Mouse (Mus musculus) left cerebral cortex, adult 8-10 months (tissue): ENCODE measurements at regions not wholly inside any gene's neighbourhood (a gene's known extent, or its start where the extent isn't known, plus 50 kb on each side); places are given as distances from the start of the nearest gene placed in this dataset.

Experiments used
- DNase-seq, 2 experiments: peaks; one replicate each; pipeline ENCODE4 v3.0.0; 2022; ENCODE audit warnings: low spot score in 2 of 2

DNA sequence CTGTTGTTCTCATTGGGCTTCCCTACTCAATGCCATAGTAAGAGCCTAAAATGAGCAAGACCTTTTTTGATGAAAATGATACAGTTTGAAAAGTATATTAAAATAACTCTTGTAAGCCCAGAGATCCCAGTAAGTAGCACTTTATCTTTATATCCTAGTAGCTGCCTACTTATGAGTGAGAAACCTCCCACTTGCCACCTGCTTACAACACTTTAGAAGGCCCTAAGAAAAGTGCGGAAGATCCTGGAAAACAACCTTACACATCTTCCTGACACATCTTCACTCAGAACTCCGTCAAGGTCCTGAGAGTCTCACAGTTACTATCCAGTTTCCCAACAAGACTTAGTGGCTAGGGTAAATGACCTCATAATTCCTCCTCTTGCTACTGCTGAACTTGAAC, 759.0 kb upstream of the Ptprd start:
- peak in 1 of 2 experiments; percentile 6 for DNase-seq

DNA sequence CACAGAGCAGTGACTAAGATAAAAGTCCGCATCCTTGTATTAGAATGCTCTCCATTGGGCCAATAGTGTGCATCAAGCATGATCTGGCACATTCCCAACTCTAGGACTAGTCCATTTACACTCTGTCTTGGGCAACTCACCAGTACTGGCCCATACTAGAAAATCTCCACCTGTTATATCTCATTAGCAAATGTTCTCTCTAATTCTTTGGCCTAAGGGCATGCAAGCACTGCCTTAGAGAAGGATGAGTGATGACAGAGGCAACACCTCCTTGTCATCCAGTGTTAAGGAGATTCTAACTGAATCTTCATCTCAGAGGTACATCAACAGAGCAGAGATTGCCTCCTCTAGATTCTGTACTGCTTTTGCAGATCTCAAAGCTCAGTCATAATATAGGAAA, 731.8 kb upstream of the Ptprd start:
- no peak for DNase-seq

DNA sequence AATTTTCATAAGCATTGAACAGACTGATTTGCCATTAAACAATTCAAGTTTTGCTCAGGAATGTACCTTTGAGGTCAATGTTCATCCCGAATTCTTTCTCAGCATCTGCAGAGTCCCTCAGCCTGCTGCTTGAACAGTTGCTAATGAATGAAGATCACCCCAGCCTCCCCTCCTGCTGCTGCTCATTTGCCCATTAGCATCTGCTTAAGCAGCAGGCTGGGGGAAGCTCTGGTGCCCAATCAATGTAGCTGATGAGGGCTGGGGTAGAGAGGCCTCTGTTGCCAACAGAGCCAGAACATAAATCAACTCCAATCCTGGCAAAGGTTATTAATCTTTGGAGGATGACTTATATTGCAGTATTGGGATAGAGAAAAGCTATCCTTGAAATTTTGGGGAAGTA, 715.4 kb upstream of the Ptprd start:
- no peak for DNase-seq

DNA sequence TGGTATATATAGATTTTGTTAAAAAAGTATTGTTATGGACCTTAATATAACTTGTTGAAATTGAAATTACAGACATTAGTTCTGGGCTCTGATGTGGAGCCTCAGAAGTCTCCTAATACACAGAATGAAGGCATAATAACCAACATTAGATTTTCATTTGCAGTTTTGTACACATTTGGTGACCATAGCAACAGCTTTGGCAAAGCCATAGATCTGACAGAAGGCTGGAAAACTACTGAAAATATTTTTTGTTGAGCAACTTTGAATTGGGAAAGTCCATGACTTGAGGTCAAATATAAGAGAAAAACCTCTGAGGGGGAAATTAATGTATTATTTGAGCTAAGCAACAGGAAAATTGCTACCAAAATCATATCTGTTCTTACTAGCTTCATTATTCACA, 712.3 kb upstream of the Ptprd start:
- DNase-seq: no peak
